Mouse (Mus musculus) liver, embryonic 14.5 days (tissue): ENCODE measurements at regions not wholly inside any gene's neighbourhood (a gene's known extent, or its start where the extent isn't known, plus 50 kb on each side); places are given as distances from the start of the nearest gene placed in this dataset.

ENCODE experiments used
- CTCF ChIP-seq: IDR thresholded peaks from 2 replicates; pipeline ENCODE4 v1.5.1; 2016; ENCODE audit warnings: antibody characterized with exemption, low read depth, control low read depth
- EP300 ChIP-seq: IDR thresholded peaks from 2 replicates; pipeline ENCODE4 v1.6.1; 2016; ENCODE audit warnings: antibody characterized with exemption, low read depth

DNA sequence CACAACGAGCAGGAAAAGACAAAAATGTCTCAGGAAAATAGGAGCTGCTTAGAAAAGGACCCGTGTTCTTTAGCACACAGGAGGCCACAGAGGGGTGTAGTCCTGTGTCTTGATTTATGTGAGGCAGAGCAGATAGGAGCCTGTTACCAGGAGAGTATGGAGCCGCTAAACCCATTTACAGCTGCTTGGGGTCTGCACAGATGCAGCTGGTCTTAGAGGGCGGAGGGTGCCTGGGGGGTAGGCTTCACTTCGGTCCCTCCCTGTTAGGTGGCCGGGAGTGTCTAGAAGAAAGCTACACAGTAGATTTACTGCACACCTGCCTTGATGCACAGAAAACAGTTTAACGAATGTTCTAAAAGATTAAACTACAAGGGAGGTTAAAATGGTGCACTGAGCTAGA, 91.4 kb downstream of the Gadd45g start:
- TF ChIP-seq EP300 (no peak), CTCF (no peak)
